Mouse (Mus musculus) liver, embryonic 11.5 days (tissue): Measurements from ENCODE around the gene Zfand5. TPM values are rescaled to one million over a fixed set of nuclear protein-coding genes. Genes with fewer than 3 reads are reported as not detected.

Source experiments
- polyA plus RNA-seq: library from polyadenylated mRNA; unstranded; fragments of >200 nt; fragmentation: Nextera tagmentation; extraction: Ambion mirVana; gene quantifications from 2 replicates; pipeline ENCODE4 v1.2.1, GENCODE M21; 2014

Gene Zfand5
- polyA plus RNA-seq, 1 experiment from 2014 or later: 61.4 TPM

Other genes starting within 250 kb of the Zfand5 start
- 0.40 and 0.44 TPM in 2 replicates for gene Gda, start 201.2 kb downstream of the Zfand5 start, polyA plus RNA-seq